Mouse (Mus musculus): ENCODE results near the gene Mamdc2. TPM values are rescaled to one million over a fixed set of nuclear protein-coding genes. Genes with fewer than 3 reads are reported as not detected.
A peak's percentile ranks its signal among the peaks of the same experiment; 100 is the strongest.

Mamdc2 gene
- polyA plus RNA-seq, 1 experiment = 0.95 TPM

DNA sequence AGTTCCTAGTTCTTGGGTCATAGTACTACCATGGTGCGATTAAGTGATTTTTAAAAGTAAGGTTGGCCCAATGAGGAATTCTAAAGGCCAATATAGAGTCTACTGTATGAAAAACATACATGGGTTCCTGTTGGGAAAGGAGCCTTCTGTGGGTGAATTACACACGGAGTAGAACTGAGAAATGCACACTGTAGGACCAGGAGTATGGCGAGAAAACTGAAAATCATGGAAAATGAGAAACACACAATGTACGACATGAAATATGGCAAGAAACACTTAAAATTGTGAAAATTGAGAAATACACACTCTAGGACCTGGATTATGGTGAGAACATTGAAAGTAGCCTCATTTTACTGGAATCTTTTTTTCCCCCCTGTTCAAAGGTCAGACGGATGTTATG, 91.0 kb downstream of the Mamdc2 start:
- Histone ChIP-seq H3K27me3 (replicated peaks; ENCODE audit: control insufficient read depth, insufficient read depth, low read length) (no peaks in the 10 kb centered on the region), H3K4me3 (ENCODE audit: insufficient read depth, low read depth, low read length) (no peak overlapping the region), H3K4me1 (ENCODE audit: control insufficient read depth, insufficient read depth, low read length) (peaks cover 5% of the 10 kb centered on the region), H3K27ac (ENCODE audit: insufficient read depth, low read depth, low read length) (no peak overlapping the region), H3K36me3 (ENCODE audit: control insufficient read depth, insufficient read depth, low read length) (no peaks in the 10 kb centered on the region)
- no peak for DNase-seq
- no peak for TF ChIP-seq POLR2A (IDR thresholded peaks at IDR 0.05; ENCODE audit: low read depth, low read length)
- TF ChIP-seq CTCF (conservative IDR thresholded peaks at IDR 0.05; ENCODE audit: insufficient read depth, insufficient read length, low read depth, low read length) = no peak
- WGBS = 92% methylated on average over 5 of the region's 5 CpGs

DNA sequence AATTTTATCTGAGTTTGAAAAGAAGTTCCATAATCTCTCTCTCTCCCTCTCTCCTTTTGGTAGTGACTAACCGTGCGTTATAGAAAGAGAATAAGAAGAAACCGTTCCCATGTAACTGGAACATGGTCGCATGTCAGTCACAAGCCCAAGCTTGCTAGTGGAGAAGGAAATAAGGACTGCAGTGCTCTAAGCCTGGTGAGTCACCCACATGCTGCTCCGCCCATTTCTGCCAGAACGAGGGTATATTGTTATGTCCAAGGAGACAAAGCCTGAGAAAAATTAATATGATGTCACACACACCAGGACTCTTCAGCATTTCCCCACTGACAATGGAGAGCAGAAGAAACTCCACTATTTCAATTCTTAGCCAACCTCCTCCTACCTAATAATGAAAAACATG, 93.5 kb downstream of the Mamdc2 start:
- Histone ChIP-seq H3K36me3 (ENCODE audit: control insufficient read depth, insufficient read depth, low read length) (no peaks in the 10 kb centered on the region), H3K4me1 (ENCODE audit: control insufficient read depth, insufficient read depth, low read length) (peaks cover 5% of the 10 kb centered on the region), H3K27me3 (replicated peaks; ENCODE audit: control insufficient read depth, insufficient read depth, low read length) (no peaks in the 10 kb centered on the region), H3K27ac (ENCODE audit: insufficient read depth, low read depth, low read length) (no peak overlapping the region), H3K4me3 (ENCODE audit: insufficient read depth, low read depth, low read length) (no peak overlapping the region)
- WGBS = 85% methylated on average over 6 of the region's 6 CpGs
- DNase-seq = no peak
- no peak for TF ChIP-seq POLR2A (IDR thresholded peaks at IDR 0.05; ENCODE audit: low read depth, low read length)
- TF ChIP-seq CTCF (conservative IDR thresholded peaks at IDR 0.05; ENCODE audit: insufficient read depth, insufficient read length, low read depth, low read length) = no peak

- H3K4me1 ChIP-seq (ENCODE audit: control insufficient read depth, insufficient read depth, low read length) = peaks cover 5% of the 10 kb centered on the region
- H3K27ac ChIP-seq (ENCODE audit: insufficient read depth, low read depth, low read length) = peak overlapping the region; percentile 35; the same call in 1 of the 2 replicates
- H3K27me3 ChIP-seq (replicated peaks; ENCODE audit: control insufficient read depth, insufficient read depth, low read length) = no peaks in the 10 kb centered on the region
- no peak overlapping the region for H3K4me3 ChIP-seq (ENCODE audit: insufficient read depth, low read depth, low read length)
- peak; percentile 75 for DNase-seq
- WGBS = 36% methylated on average over 9 of the region's 9 CpGs
- no peak for TF ChIP-seq POLR2A (IDR thresholded peaks at IDR 0.05; ENCODE audit: low read depth, low read length)
- TF ChIP-seq CTCF (conservative IDR thresholded peaks at IDR 0.05; ENCODE audit: insufficient read depth, insufficient read length, low read depth, low read length) = no peak
- no peaks in the 10 kb centered on the region for H3K36me3 ChIP-seq (ENCODE audit: control insufficient read depth, insufficient read depth, low read length)
Measured at GRCm38 (mm10) chr19:23353881-23354401, 94.3 kb downstream of the Mamdc2 start.

GRCm38 (mm10) chr19:23353161-23353560, 95.1 kb downstream of the Mamdc2 start:
- Histone ChIP-seq H3K27me3 (replicated peaks; ENCODE audit: control insufficient read depth, insufficient read depth, low read length) (no peaks in the 10 kb centered on the region), H3K36me3 (ENCODE audit: control insufficient read depth, insufficient read depth, low read length) (no peaks in the 10 kb centered on the region), H3K4me1 (ENCODE audit: control insufficient read depth, insufficient read depth, low read length) (peaks cover 5% of the 10 kb centered on the region), H3K27ac (ENCODE audit: insufficient read depth, low read depth, low read length) (peak overlapping the region; percentile 43; the same call in 1 of the 2 replicates), H3K4me3 (ENCODE audit: insufficient read depth, low read depth, low read length) (no peak overlapping the region)
- no peak for DNase-seq
- WGBS = 74% methylated on average over 8 of the region's 8 CpGs
- TF ChIP-seq POLR2A (IDR thresholded peaks at IDR 0.05; ENCODE audit: low read depth, low read length) = no peak
- TF ChIP-seq CTCF (conservative IDR thresholded peaks at IDR 0.05; ENCODE audit: insufficient read depth, insufficient read length, low read depth, low read length) = no peak

- Histone ChIP-seq H3K4me1 (ENCODE audit: control insufficient read depth, insufficient read depth, low read length) (peaks cover 5% of the 10 kb centered on the region), H3K4me3 (ENCODE audit: insufficient read depth, low read depth, low read length) (no peak overlapping the region), H3K27ac (ENCODE audit: insufficient read depth, low read depth, low read length) (no peak overlapping the region), H3K27me3 (replicated peaks; ENCODE audit: control insufficient read depth, insufficient read depth, low read length) (no peaks in the 10 kb centered on the region), H3K36me3 (ENCODE audit: control insufficient read depth, insufficient read depth, low read length) (no peaks in the 10 kb centered on the region)
- 70% methylated on average over 13 of the region's 13 CpGs for WGBS
- TF ChIP-seq CTCF (conservative IDR thresholded peaks at IDR 0.05; ENCODE audit: insufficient read depth, insufficient read length, low read depth, low read length) (no peak), POLR2A (IDR thresholded peaks at IDR 0.05; ENCODE audit: low read depth, low read length) (no peak)
- DNase-seq = peak; percentile 28
Measured at GRCm38 (mm10) chr19:23351808-23352491, 96.3 kb downstream of the Mamdc2 start.

- DNase-seq = peak; percentile 7
- Histone ChIP-seq H3K4me1 (ENCODE audit: control insufficient read depth, insufficient read depth, low read length) (peaks cover 5% of the 10 kb centered on the region), H3K27me3 (replicated peaks; ENCODE audit: control insufficient read depth, insufficient read depth, low read length) (no peaks in the 10 kb centered on the region), H3K36me3 (ENCODE audit: control insufficient read depth, insufficient read depth, low read length) (no peaks in the 10 kb centered on the region), H3K27ac (ENCODE audit: insufficient read depth, low read depth, low read length) (no peak overlapping the region), H3K4me3 (ENCODE audit: insufficient read depth, low read depth, low read length) (no peak overlapping the region)
- 56% methylated on average over 2 of the region's 2 CpGs for WGBS
- TF ChIP-seq CTCF (conservative IDR thresholded peaks at IDR 0.05; ENCODE audit: insufficient read depth, insufficient read length, low read depth, low read length) (no peak), POLR2A (IDR thresholded peaks at IDR 0.05; ENCODE audit: low read depth, low read length) (no peak)
Measured at GRCm38 (mm10) chr19:23349930-23350329, 98.3 kb downstream of the Mamdc2 start.

DNA sequence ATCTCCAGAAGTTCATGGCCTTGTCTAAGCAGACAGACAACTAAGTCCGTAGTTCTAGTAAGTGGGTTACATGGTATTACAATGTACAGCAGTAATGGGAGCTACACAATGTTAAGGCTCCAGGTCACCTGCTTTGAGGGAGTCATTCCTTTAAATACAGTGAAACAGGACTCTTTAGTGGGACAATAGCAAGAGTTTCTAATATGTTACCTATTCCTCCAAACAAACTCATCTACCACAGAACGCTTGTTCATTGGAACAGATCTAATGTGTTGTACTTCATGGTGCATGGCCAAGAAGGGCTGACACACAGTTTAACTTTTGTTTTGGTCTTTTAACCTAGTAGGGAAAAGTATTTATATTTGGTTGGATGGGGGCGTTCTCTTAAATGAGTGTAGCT, 105.5 kb downstream of the Mamdc2 start:
- Histone ChIP-seq H3K27ac (ENCODE audit: insufficient read depth, low read depth, low read length) (no peak overlapping the region), H3K36me3 (ENCODE audit: control insufficient read depth, insufficient read depth, low read length) (no peaks in the 10 kb centered on the region), H3K4me1 (ENCODE audit: control insufficient read depth, insufficient read depth, low read length) (no peaks in the 10 kb centered on the region), H3K27me3 (replicated peaks; ENCODE audit: control insufficient read depth, insufficient read depth, low read length) (no peaks in the 10 kb centered on the region), H3K4me3 (ENCODE audit: insufficient read depth, low read depth, low read length) (no peak overlapping the region)
- WGBS = 49% methylated on average over 3 of the region's 3 CpGs
- no peak for DNase-seq
- TF ChIP-seq POLR2A (IDR thresholded peaks at IDR 0.05; ENCODE audit: low read depth, low read length) = no peak
- no peak for TF ChIP-seq CTCF (conservative IDR thresholded peaks at IDR 0.05; ENCODE audit: insufficient read depth, insufficient read length, low read depth, low read length)

All from kidney, adult 2 months (tissue).